Mouse (Mus musculus) midbrain, embryonic 12.5 days (tissue): ENCODE measurements at regions not wholly inside any gene's neighbourhood (a gene's known extent, or its start where the extent isn't known, plus 50 kb on each side); places are given as distances from the start of the nearest gene placed in this dataset.

Source experiments
- ATAC-seq: fragments of 200-750 bp; cut with Nextera tagmentation; 2 replicates; pipeline ENCODE4 v1.8.0; 2017; ENCODE audit warnings: low read depth, moderate TSS enrichment, moderate library complexity; ENCODE audit not compliant: low FRiP score
- H3K27ac ChIP-seq: fragments of 300-500 bp; sonication (generic); replicated peaks from 2 replicates; pipeline ENCODE4 v1.5.1; 2016; ENCODE audit warnings: mild to moderate bottlenecking
- H3K27me3 ChIP-seq: fragments of 300-500 bp; sonication (generic); 2 replicates; pipeline ENCODE4 v1.6.1; 2016; ENCODE audit warnings: mild to moderate bottlenecking
- H3K36me3 ChIP-seq: fragments of 300-500 bp; sonication (generic); 2 replicates; pipeline ENCODE4 v1.6.1; 2016
- H3K4me1 ChIP-seq: fragments of 300-500 bp; sonication (generic); 2 replicates; pipeline ENCODE4 v1.6.1; 2016
- H3K4me2 ChIP-seq: fragments of 300-500 bp; sonication (generic); replicated peaks from 2 replicates; pipeline ENCODE4 v1.6.1; 2016; ENCODE audit warnings: mild to moderate bottlenecking, moderate library complexity
- H3K4me3 ChIP-seq: fragments of 300-500 bp; sonication (generic); 2 replicates; pipeline ENCODE4 v1.5.1; 2016; ENCODE audit warnings: mild to moderate bottlenecking
- H3K9ac ChIP-seq: fragments of 300-500 bp; sonication (generic); replicated peaks from 2 replicates; pipeline ENCODE4 v1.6.1; 2016; ENCODE audit warnings: mild to moderate bottlenecking, moderate library complexity
- H3K9me3 ChIP-seq: fragments of 300-500 bp; sonication (generic); 2 replicates; pipeline ENCODE4 v1.6.1; 2016; ENCODE audit warnings: mild to moderate bottlenecking
- WGBS: fragments of 180-500 bp; shearing (Covaris S2); methylation state at CpG from one replicate; pipeline ENCODE4 v1.1.7; 2016; 5-methylcytosine and 5-hydroxymethylcytosine counted together

DNA sequence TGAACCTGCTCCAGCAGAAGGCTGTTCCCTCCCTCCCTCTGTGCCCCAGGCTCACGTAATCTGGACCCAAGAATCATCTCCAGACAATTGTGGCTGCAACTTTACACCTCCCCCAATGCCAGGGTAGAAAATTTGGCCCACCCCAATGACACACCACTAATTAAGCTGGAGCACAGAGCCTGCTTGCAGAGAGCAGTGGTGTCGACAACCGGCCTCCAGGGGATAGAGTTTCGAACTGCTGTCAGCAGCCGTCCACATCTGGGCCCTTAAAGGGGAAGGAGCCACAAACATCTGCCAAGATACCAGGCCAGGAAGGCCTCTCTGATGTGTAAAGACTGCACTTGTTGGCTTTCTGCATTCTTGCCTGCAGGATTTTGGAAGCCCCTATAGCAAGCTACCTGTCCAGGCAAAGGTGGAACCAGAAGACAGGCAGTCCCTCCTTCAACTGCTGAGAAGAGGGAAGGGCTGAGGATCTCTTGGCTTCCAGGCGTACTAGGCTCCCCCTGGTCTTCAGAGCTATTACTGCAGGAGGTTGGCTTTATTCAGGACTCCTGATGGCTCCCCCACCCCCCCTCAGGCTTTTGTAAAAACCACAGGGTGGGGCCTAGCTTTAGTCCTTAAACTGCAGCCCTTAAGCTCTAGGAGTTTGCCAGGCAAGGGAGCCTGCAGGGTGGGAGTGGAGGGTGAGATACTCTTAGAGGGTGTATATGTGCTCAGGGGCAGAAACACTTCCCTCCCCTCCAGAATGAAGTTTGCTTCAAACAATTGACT, 160.5 kb upstream of the Sox11 start:
- H3K36me3 ChIP-seq: no peaks in the 10 kb centered on the region
- H3K27me3 ChIP-seq: no peaks in the 10 kb centered on the region
- 18% methylated on average over 6 of the region's 6 CpGs for WGBS
- H3K4me3 ChIP-seq: no peak overlapping the region
- peak overlapping the region; percentile 49 for H3K27ac ChIP-seq
- H3K9me3 ChIP-seq: no peaks in the 10 kb centered on the region
- peaks cover 25% of the 10 kb centered on the region for H3K4me1 ChIP-seq
- ATAC-seq: no peak
- no peak overlapping the region for H3K4me2 ChIP-seq
- H3K9ac ChIP-seq: no peak overlapping the region

DNA sequence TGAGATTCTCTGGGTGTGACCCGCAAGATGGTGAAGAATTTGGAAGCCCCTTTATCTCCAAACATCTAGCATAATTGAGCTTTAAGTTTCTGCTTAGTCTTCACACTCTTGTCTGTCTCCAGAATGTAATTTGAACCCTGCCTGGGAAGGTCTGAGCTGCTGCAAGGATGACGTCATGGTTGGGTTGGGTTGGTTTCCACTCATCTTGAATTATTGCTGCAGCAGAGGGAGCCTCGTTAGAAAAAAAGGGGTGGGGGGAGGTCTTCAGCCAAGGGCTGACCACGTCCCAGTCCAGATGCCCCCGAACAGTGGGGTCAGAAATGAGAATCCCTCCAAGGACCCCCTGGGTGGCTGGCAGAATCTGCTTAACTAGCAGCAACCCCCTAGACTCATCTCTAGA, 158.1 kb upstream of the Sox11 start:
- WGBS: 31% methylated on average over 5 of the region's 5 CpGs
- Histone ChIP-seq H3K4me1 (peaks cover 42% of the 10 kb centered on the region), H3K4me2 (no peak overlapping the region), H3K27ac (no peak overlapping the region), H3K4me3 (no peak overlapping the region), H3K9ac (no peak overlapping the region), H3K36me3 (no peaks in the 10 kb centered on the region), H3K27me3 (no peaks in the 10 kb centered on the region), H3K9me3 (no peaks in the 10 kb centered on the region)
- ATAC-seq: no peak

DNA sequence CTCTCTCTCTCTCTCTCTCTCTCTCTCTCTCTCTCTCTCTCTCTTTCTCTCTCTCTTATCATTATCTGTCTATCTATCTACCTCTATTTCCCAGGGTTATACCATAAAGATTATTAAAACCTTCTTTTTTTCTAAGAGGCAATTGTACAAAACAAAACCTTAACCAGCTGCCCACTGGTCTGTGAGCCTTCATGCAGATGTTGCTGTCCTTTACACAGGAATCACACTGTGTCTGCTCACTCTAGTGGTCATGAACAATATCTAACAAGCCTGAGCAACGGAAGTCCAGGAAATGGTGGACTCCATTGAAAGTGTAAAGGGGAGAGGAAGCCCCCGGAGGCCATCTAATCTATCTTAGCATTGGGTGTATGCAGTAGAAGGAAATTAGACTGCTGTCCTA, 156.9 kb upstream of the Sox11 start:
- 40% methylated on average over 2 of the region's 2 CpGs for WGBS
- H3K4me2 ChIP-seq: no peak overlapping the region
- no peak overlapping the region for H3K4me3 ChIP-seq
- no peak overlapping the region for H3K27ac ChIP-seq
- H3K27me3 ChIP-seq: no peaks in the 10 kb centered on the region
- H3K9ac ChIP-seq: no peak overlapping the region
- no peaks in the 10 kb centered on the region for H3K36me3 ChIP-seq
- H3K4me1 ChIP-seq: peaks cover 42% of the 10 kb centered on the region
- ATAC-seq: no peak
- no peaks in the 10 kb centered on the region for H3K9me3 ChIP-seq

DNA sequence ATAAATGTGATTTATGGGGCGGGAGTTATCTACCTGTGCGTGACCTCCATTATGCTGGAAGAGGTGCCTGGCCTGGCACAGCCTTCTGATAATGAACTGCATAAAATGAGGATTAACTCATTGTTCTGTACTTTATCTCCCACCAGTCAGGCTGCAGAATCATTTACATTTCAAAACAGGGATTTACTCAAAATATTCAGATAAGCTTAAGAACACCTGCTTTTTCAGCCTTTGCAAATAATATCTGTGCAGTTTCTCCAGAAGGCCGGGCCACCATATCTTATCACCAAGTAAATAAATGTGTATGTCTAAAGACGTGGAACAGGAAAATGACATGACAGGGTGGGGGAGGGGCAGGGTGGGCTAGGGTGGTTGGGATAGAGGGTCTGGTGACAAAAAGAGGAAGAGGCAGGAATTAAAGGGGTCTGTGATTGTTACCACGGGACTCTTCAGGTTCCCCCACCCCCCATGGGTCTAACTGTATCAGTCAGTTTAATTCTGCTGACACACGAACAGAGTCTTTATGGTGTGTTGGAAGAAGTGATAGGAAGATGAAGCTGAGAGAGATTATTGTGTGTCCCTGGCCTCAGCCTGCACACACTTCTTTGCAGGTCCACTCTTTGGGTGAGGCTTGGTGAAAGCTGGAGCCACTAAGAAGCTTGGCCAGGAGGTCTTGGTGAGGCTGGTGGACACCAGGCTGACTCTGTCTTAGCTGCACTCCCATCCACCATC, 154.6 kb upstream of the Sox11 start:
- 12% methylated on average over 6 of the region's 6 CpGs for WGBS
- peak overlapping the region; percentile 8 for H3K4me2 ChIP-seq
- peak; percentile 70 for ATAC-seq
- peaks cover 32% of the 10 kb centered on the region for H3K4me1 ChIP-seq
- no peak overlapping the region for H3K9ac ChIP-seq
- peak overlapping the region; percentile 84 for H3K27ac ChIP-seq
- no peaks in the 10 kb centered on the region for H3K36me3 ChIP-seq
- no peak overlapping the region for H3K4me3 ChIP-seq
- H3K27me3 ChIP-seq: no peaks in the 10 kb centered on the region
- H3K9me3 ChIP-seq: no peaks in the 10 kb centered on the region

DNA sequence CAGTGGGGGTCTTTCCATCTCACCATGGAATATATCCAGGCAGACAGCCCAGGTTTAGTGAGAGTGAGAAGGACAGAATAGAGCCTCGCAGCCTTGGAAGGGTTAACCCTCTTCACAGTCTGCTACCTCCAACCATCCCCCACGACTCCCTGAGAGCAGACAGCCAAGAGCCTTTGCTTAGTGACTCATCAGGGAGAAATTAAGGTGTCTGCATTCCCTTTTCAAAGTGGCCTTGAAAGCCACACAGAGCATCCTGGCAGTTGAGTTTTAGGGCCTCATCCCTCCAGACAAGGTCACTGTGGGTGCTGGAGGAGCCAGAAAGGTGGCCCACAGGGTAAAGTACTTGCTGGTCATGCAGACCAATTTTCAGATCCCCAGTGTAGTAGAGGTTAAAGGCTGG, 149.9 kb upstream of the Sox11 start:
- Histone ChIP-seq H3K9me3 (no peaks in the 10 kb centered on the region), H3K4me1 (peaks cover 21% of the 10 kb centered on the region), H3K4me3 (no peak overlapping the region), H3K9ac (no peak overlapping the region), H3K27ac (0 out of 2 replicates have a peak overlapping the region, but pooled peaks have one; percentile 15), H3K27me3 (no peaks in the 10 kb centered on the region), H3K4me2 (no peak overlapping the region), H3K36me3 (no peaks in the 10 kb centered on the region)
- no peak for ATAC-seq
- 19% methylated on average over 2 of the region's 2 CpGs for WGBS

DNA sequence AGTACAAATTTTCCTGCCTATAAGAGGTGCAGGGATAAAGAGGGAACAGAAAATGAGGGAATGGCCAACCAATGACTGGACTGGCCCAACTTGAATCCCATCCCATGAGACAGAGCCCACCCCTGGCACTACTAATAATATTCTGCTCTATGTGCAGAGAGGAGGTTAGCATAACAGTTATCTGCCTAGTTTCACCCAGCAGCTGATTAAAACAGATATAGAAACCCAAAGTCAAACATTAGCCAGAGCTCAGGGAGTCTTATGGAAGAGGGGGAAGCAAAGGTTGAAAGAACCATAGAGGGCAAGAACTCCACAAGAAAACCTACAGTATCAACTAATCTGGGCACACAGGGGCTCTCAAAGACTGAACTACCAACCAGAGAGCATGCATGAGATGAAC, 138.9 kb upstream of the Sox11 start:
- H3K4me2 ChIP-seq: no peak overlapping the region
- no peaks in the 10 kb centered on the region for H3K4me1 ChIP-seq
- H3K9ac ChIP-seq: no peak overlapping the region
- no peak overlapping the region for H3K27ac ChIP-seq
- H3K27me3 ChIP-seq: no peaks in the 10 kb centered on the region
- ATAC-seq: no peak
- H3K36me3 ChIP-seq: no peaks in the 10 kb centered on the region
- H3K9me3 ChIP-seq: no peaks in the 10 kb centered on the region
- H3K4me3 ChIP-seq: no peak overlapping the region

DNA sequence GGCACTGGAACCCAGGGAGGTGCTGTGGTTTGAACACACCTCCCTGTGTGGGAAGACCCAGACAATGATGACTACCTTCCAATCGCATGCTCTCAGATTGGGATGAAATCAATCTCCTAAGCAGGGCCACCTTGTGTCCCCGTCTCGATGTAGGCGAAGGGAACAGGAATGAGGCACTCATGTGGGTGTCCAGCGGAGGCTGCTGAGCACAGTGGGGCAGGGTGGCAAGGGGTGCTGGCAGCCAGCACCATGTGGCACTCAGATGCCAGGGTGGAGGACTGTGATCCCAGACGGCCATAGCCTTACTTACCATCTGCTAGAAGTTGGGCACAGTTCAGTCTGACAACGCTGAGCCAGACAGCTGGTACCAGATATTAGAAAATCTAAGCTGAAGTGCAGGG, 137.2 kb upstream of the Sox11 start:
- Histone ChIP-seq H3K4me2 (no peak overlapping the region), H3K27ac (no peak overlapping the region), H3K9ac (no peak overlapping the region), H3K4me3 (no peak overlapping the region), H3K27me3 (no peaks in the 10 kb centered on the region), H3K36me3 (no peaks in the 10 kb centered on the region), H3K4me1 (no peaks in the 10 kb centered on the region), H3K9me3 (no peaks in the 10 kb centered on the region)
- no peak for ATAC-seq
- WGBS: 91% methylated on average over 7 of the region's 7 CpGs

DNA sequence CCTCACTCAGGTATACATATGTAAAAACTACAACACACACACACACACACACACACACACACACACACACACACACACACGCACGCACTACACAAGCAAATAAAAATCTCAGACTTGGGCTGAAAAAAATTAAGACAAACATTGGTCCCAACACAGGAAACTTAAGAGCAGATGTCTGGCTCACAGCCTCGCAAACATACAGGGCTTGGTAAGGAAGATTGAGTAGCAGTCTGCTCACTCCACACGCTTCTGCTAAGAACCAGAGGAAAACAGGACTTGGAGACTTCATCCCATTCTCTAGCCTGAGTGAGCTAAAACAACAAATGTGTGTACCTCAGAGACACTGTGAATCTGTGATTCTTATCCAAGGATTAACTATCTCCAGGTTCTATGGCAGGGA, 132.3 kb upstream of the Sox11 start:
- no peaks in the 10 kb centered on the region for H3K27me3 ChIP-seq
- H3K4me2 ChIP-seq: no peak overlapping the region
- WGBS: 80% methylated on average over 4 of the region's 4 CpGs
- H3K9ac ChIP-seq: no peak overlapping the region
- H3K9me3 ChIP-seq: no peaks in the 10 kb centered on the region
- H3K4me3 ChIP-seq: no peak overlapping the region
- no peaks in the 10 kb centered on the region for H3K36me3 ChIP-seq
- H3K27ac ChIP-seq: no peak overlapping the region
- peaks cover 9% of the 10 kb centered on the region; the same call in 1 of the 2 replicates for H3K4me1 ChIP-seq
- ATAC-seq: no peak

DNA sequence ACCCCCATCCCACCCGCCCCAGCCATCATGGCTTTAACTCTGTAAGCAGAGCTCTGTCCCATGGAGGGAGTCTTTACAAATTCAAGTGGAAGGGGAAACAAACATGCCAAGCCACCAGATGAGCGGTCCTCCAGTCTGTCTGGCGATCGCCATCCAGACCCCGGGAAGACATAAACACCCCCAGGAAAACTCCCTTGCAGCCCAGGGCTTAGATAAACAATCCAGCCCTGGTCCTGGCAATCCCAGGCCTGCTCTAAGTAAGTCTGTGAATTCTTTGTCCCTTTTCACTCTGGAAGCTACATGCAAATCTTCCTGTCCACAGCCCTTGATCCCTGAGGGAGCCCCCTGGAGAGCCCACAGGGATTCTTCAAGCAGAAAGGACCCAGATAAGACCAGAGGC, 129.2 kb upstream of the Sox11 start:
- Histone ChIP-seq H3K9ac (no peak overlapping the region), H3K27me3 (no peaks in the 10 kb centered on the region), H3K27ac (0 out of 2 replicates have a peak overlapping the region, but pooled peaks have one; percentile 1), H3K4me2 (no peak overlapping the region), H3K4me1 (peaks cover 9% of the 10 kb centered on the region; the same call in 1 of the 2 replicates), H3K9me3 (no peaks in the 10 kb centered on the region), H3K36me3 (no peaks in the 10 kb centered on the region), H3K4me3 (no peak overlapping the region)
- WGBS: 38% methylated on average over 5 of the region's 5 CpGs
- ATAC-seq: no peak

DNA sequence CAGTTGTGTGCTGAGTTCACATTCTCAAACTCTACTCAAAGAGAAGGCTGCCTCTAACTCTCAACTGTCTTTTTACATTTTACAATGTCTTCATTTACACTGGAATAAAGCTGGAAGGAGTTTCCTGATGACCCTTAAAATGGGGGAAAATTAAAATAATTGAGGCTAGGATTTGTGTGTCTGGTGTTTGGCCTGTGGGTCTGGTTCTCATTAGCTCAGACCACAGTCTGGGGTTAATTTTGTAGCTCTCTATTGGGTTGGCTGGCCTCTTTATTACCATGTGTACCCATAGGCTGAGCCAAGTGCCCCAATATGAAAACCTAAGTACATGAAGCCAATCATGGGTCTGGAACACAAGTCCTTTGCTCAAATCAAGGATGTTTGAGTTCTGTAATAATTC, 128.0 kb upstream of the Sox11 start:
- no peak overlapping the region for H3K9ac ChIP-seq
- no peaks in the 10 kb centered on the region for H3K36me3 ChIP-seq
- H3K9me3 ChIP-seq: no peaks in the 10 kb centered on the region
- ATAC-seq: no peak
- peaks cover 9% of the 10 kb centered on the region; the same call in 1 of the 2 replicates for H3K4me1 ChIP-seq
- no peaks in the 10 kb centered on the region for H3K27me3 ChIP-seq
- H3K4me3 ChIP-seq: no peak overlapping the region
- H3K4me2 ChIP-seq: no peak overlapping the region
- no peak overlapping the region for H3K27ac ChIP-seq

DNA sequence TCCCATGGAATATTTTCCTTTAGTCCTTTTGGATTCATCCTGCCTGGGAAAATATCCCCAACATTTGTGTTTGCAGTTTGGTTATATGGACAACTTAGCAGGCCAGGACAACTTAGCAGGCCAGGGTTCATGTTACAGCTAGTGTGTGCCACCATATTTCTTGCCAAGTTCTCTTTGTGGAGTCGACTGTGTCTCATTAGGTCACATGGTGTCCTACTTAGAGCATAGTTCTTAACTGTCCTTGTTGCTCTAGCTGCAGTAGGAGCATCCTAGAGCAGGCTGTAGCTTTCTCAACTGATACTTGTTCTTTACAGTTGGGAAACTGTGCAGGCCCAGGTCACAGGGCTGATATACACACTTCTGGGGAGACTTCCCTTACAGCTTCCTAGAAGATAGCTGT, 126.4 kb upstream of the Sox11 start:
- H3K36me3 ChIP-seq: no peaks in the 10 kb centered on the region
- no peak overlapping the region for H3K9ac ChIP-seq
- ATAC-seq: no peak
- H3K27ac ChIP-seq: no peak overlapping the region
- WGBS: 83% methylated on average over 1 of the region's 1 CpGs
- H3K4me2 ChIP-seq: no peak overlapping the region
- no peaks in the 10 kb centered on the region for H3K27me3 ChIP-seq
- H3K4me3 ChIP-seq: no peak overlapping the region
- H3K4me1 ChIP-seq: peaks cover 9% of the 10 kb centered on the region; the same call in 1 of the 2 replicates
- H3K9me3 ChIP-seq: no peaks in the 10 kb centered on the region

DNA sequence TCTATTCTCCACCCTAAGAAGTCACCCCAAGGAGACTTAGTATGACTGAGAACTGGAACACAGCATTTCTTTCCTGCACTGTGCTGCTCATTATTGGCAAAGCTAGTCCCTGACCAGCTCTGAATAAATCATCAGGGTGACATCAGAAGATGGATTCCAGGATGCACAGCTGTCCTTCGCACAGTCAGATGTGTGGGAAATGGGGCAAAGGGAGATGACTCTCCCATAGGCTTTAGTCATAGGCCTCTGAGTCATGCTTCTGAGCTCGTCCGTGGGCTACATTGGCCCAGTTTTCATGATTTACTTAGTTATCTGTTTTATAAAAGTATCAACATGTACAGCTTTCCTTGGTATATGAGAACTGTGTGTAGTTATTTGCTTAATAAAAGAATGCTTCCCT, 125.8 kb upstream of the Sox11 start:
- H3K9ac ChIP-seq: no peak overlapping the region
- H3K4me3 ChIP-seq: no peak overlapping the region
- no peaks in the 10 kb centered on the region for H3K9me3 ChIP-seq
- no peak for ATAC-seq
- WGBS: 92% methylated on average over 3 of the region's 3 CpGs
- no peaks in the 10 kb centered on the region for H3K27me3 ChIP-seq
- H3K27ac ChIP-seq: no peak overlapping the region
- H3K4me2 ChIP-seq: no peak overlapping the region
- peaks cover 9% of the 10 kb centered on the region; the same call in 1 of the 2 replicates for H3K4me1 ChIP-seq
- no peaks in the 10 kb centered on the region for H3K36me3 ChIP-seq
